Mouse (Mus musculus) WW6 (cell line): ENCODE measurements at regions not wholly inside any gene's neighbourhood (a gene's known extent, or its start where the extent isn't known, plus 50 kb on each side); places are given as distances from the start of the nearest gene placed in this dataset.
A peak's percentile ranks its signal among the peaks of the same experiment; 100 is the strongest.
"Not testable (repeated sequence)": the region's sequence is repeated elsewhere in the genome, so short reads cannot be mapped to it uniquely, and the experiment has no call there.

Experiments used
- DNase-seq: peaks from one replicate; pipeline ENCODE4 v3.0.0-alpha.2; 2013; ENCODE audit warnings: low read depth, low spot score

DNA sequence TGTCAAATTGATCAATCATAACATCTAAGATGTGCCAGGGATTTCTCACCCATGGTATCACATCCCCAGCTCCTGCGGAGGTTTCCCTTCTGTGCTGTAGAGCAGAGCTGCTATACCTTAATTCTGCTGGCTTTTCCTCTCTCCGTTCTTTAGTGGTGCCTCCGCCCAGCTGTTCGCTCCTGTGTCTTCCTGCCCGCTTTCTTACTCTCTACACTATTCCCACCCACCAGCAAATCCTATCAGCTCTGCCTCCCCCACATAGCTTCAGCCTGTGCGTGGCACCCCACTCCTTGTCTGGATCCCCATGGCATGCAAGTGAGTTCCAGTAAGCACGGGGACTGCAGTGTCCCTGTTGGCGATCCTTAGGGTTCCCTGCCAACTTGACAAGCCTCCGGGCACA, 204.0 kb upstream of the Hs6st1 start:
- no peak for DNase-seq

DNA sequence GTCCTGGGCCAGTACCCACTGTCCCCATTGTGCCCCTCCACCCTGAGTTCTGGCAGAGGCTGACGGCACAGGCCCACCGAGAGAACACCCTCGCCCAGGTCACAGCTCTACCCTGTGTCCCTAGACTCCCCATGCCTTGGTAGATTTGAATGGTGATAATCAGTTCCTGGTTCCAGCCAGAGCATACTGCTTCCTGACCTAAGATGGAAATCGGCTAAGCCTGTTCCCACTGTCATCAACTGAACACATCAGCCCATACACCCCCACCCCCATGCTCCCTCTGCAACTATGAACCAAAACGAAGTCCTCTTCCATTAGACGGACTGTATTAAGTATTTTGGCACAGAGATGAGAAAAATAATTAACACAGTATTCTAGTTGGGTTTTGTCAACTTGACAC, 202.9 kb upstream of the Hs6st1 start:
- no peak for DNase-seq

DNA sequence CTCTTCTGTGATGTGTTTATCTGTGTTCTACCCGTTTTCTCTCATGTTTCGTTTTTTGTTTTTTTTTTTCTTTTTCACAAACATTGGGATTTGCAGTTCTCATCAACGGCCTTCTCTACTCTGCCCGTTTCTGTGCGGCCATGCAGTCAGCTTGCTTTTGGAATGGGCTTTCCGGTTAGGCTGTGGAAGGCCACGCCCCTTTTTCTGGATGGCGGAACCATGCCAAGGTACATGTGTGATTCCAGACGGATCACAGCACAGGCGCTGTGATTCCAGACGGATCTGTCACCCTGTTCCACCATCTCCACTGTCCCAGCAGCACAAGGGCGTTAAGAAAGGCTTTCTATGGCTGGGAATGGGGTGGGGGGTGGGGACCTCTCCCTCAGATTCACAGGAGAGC, 201.6 kb upstream of the Hs6st1 start:
- no peak for DNase-seq

DNA sequence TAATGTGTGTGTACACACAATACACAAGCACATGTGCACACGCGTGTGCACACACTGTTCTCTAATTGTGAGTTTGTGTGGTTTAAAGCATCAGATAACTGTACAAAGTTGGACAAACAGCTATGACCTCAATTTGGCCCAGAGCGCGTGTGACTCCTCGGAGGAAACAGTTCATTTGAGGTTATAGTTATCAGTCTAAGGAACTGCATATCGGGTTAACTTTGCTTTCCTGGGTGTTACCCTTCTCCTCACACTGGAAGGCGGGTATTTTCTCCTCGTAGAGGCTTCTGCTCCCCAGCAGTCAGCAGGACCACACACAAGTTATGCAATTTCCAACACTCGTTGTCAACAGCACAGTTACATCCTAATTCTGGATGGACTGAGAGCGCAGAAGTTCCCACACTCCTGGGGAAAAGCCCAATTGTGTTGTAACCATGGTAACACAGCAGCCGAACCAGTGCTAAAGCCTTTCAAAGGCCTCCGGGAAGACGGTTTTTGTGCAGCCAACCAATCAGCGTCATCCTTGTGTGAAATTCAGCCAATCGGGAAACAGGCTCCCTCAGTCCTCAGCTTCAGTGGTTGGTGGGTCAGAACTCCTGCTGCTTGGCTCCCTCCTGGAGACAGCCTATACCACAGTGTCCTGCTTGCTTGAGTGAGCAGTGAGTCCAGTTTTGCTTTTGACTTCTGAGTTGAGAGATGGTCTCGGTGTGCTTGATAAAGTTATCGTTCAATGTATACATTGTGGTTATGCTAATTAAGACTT, 198.6 kb upstream of the Hs6st1 start:
- peak; percentile 70 for DNase-seq

DNA sequence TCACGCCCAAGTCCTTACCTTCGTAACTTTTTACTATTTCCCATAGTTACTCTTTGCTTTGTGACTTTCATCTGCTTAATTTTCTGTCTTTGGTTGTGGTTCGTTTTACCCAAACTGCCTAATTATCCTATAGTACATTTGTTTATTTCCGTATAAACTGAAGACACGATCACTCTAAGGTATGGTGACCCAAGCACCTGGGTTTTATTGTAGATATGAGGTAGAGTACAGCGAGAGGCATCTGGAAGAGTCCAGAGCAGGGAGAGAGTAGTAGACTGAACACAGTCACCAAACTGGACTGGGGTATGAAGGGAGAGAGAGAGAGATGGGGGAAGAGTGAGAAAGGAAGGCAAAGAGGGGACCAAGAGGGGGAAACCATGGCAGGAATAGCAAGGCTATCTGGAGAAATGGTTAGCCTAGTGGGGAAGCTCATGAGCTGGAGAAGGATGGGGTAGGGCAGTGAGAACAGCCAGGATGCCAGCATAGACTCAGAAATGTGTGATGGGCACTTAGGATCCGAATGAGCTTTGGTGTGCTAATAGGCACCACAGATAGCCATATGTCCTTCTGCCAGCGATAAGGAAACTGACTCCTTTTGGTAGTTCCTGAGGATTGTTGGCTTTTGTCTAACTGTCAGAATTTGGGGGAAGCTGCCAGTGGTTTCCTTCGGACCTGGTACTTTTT, 197.9 kb upstream of the Hs6st1 start:
- DNase-seq, result no peak

DNA sequence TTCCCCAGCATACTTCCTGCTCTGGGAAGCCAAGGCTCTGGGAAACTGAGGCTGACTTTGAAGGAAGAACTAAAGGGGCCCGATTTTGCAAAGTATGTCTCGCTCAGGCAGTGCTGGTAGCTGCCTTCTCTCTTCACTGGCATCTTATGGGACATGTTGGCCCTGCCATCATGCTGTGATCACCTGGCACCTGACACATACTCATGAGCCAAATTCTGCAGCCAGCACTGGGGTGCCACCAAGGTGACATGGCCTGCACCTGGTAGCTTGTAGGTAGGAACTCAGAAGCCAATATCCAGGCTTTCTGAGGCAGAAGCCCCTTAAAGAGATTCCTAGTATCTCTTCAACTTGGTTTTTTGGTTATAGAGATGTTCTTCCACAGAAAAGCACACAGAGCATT, 195.2 kb upstream of the Hs6st1 start:
- DNase-seq, result no peak

DNA sequence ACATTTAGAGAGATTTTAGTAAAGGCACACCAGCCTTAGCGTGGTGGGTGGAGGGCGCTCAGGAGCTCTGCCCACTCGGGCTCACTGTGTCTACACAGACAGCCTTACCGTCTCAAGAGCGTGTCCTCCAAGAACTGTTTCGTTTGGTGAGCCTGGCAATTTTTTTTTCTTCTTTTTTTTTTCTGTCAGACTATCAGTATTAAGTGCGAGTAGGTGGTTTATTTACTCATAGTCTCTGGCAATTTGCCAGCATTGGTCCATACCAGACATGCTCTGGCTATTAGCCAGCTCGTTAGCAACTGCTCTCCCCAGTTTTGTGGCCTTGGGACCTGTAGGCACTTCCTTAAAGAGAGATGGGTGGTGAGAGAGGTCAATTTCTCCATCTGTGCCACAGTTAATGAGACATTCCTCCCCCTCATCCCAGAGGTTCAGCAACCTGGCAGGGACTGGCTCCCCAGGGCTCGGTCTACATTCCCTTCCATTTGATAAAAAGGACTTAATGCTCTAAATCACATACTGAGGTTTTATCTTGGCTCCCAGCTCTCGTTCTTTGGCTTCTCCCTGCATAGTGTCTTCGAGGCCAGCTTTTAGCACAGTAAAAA, 192.9 kb upstream of the Hs6st1 start:
- no peak for DNase-seq

DNA sequence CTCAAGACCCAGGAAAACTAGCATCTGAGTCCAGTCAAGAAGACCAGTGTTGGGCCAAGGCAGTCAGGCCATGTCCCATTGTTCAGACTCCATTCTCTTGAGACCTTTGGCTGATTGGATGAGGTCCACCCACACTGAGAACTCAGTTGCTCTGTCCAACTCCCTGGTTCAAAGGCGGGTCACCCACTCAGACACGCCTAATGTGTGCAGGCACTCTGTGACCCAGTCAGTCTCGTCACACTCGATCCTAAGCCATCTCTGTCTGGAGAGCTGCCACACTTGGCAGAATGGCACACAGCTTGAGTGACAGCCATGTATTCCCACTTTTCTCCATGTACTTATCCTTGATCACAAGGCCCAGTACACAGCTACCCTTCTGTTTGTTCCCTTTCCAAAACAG, 189.8 kb upstream of the Hs6st1 start:
- no peak for DNase-seq

DNA sequence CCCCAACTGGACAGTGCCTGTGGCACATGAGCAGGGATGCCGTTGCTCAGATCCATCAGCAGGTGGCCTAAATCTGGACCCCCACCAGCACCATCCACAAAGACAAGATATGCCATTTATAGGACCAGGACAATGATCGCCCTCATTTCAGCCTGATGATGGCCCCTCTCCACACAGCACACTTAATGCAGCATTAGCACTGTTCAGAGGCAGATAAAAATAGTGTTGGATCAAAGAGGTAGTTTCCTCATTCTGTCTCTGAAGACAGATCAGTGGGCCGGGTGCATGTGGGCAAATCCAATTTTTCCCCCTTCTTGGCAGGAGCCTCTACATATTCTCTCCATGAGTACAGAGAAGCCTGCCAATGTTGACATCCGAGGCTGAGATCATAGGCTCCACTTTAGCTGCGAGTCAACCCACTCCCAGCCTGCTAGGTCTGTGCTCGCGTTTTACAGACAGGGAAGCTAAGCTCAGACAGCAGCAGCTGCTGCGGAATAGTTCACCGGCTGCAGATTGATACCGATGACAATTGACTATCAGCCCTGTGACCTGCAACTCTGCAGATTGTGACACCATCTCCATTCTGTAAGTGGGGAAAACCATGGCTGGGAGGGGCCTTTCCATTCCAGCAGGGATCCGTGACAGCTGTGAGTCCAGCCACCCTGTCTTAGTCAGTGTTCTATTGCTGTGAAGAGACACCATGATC, 188.7 kb upstream of the Hs6st1 start:
- no peak for DNase-seq

DNA sequence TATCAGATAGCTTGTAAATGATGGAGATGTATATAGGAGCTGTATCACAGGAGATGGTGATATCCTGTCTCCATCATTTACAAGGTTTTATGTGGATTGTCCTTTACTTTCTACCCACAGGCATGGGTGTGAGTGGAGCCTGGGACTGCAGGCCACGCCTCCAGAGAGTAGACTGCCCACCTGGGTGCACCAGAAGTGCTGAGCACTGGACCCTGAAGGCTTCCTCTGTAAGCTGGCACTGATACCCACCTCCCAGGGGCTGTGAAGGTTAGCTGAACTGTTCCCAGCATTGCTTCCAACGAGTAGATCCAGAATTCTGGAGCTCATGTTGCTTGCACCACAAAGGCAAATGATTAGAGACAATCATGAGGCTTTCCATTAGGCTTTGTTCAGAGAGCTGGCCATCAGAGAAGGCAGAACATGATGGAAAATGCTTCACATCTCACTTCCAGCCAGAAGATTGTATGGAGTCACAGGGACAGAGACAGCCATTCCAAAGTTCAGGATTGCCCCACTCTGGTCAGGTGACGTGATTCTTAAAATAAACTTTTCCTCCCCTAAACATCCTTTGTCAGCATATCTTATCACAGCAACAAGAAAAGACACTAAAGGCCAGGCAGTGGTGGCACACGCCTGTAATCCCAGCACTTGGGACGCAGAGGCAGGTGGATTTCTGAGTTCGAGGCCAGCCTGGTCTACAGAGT, 187.5 kb upstream of the Hs6st1 start:
- no peak for DNase-seq

DNA sequence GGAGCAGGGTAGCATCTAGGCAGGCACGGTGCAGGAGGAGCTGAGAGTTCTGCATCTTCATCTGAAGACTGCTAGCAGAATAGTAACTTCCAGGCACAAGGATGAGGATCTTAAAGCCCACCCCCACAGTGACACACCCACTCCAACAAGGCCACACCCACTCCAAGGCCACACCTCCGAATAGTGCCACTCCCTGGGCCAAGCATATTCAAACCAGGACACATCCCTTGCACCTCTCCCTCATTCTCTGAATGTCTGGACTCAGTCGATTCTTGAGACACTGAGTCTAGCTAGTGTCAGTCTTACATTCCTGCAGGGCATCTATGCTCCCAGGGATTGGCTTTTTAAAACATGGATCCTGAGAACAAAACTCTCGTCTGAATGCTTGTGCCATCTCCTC, 186.7 kb upstream of the Hs6st1 start:
- no peak for DNase-seq

DNA sequence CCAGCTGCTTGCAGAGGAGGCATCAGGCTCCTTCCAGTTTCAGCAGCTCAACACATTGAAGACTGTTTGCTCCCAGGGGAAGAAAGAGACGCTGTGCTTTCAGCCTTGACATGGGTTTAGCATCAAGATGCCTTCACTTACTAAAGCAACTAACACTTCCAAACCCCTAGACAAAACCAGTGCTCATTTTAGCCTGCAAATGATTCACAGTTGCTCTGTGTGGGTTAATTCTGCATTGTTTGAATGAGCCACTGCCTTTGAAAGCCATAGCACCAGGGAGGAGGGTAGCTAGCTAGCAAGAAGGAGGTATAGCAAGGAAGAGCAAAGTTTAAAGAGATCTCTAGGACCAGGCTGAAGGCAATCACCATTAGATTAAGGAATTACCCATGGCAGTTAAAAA, 186.1 kb upstream of the Hs6st1 start:
- DNase-seq, result no peak

DNA sequence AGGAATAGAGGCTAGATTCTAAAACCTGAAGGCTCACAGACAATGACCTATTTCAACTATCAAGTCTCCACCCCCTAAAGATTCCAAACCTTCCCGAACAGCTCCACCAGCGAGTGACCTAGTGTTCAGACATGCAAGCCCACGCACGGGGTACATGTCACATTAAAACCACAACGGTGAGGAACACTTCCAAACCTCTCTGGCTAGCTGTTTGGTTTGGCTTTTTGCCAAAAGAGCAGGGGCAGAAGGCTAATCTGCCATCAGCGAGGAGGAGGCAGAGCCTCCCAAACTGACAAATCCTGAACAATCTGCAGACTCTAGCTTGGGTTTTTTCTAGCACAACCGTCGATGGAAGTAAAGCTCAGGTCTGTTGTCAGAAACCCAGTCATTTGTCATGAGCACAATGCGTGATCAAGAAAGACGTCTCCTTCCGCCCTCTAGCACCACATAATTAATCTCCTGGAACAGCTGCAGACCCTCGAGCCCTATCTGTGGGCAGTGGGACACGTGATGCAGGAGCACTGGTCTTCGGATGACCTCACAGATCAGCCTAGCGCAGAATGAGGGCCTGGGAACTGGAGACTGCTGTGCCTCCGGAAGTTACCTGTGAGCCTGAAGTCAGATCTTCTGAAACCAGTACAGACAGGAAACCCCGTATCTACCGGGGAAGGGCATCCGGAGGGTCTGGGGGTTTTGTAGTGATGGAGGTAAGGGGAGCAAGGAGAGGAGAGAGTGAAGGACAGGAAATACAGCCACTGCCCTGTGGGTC, 178.3 kb upstream of the Hs6st1 start:
- no peak for DNase-seq

DNA sequence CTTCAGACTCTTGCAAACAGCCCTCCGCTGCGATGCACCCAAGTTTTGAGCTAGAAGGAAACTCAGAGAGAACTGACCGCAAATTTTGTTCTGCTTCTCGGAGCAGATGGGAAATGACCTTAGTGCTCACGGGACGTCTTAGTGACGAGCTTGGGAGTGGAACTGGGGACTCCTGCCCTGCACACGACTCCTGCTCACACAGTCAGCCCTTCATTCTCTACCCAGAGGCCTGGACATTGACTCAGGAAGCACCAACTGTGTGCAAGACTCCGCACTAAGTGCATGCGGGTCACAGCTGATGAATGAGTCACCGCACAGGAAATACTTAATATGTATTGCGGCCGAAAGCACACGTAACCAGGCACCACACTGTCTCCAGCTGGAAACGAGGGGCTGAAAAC, 177.7 kb upstream of the Hs6st1 start:
- DNase-seq, result no peak

DNA sequence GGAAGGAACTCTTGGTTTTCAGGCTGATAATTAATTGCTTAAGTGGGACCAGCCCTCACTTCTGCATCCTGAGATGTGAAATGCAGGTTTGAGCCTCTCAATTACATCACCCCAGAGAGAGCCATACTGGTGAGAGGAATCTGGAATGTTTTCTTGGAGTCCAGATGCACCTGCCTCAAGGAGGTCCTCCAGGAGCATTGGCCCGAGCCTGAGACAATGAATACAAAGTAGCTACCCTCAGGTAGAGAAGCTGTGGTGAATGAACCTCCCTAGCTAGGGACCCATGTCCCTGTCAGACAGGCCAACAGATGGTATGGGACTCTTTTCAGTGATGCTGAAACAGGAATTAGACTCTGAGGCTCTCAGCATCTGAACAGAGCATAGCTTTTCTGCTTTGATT, 168.7 kb upstream of the Hs6st1 start:
- no peak for DNase-seq

DNA sequence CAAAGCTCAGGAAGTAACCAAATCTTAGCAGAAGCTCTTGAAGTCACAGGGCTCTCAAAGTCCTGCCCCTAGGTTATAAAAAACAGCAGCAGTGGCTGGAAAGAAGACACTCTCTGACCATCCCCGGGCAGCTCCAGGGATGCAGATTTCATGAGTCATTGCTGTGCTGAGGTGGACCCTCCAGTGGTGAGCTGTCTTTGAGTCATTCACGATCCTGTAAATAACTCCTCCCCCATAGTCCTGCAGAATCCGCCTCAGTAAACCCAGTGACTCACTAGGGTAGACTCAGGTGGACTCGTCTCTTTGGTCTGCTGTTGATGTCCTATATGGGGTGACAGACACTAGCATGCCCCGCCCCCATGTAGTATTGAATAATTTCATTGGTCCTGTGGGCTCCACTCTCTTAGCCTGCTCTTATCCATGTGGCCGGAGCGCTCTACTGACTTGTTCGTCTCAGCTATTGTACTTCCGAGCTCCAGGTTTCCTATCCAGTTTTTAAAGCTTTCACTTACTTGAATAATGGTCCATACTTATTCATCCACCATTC, 164.1 kb upstream of the Hs6st1 start:
- DNase-seq, result no peak

DNA sequence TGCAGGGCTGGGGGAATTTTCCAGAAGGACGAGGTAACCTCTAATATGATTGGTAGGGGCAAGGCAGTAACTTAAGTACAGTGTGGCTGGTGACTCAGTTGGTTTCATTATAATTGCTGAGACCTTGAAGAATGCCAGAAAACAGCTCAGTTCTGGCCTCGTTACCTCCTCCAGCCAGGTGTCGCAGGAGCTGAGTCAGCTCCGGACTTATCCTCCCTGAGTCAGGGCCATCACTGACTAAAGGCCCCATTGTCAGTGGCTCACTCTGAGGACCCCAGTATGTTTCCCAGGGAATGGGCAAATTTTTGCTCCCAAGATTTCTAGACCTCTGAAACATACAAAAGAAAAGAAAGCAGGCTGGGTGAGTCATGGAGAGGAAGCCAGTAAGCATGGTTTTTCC, 154.6 kb upstream of the Hs6st1 start:
- DNase-seq, result no peak

DNA sequence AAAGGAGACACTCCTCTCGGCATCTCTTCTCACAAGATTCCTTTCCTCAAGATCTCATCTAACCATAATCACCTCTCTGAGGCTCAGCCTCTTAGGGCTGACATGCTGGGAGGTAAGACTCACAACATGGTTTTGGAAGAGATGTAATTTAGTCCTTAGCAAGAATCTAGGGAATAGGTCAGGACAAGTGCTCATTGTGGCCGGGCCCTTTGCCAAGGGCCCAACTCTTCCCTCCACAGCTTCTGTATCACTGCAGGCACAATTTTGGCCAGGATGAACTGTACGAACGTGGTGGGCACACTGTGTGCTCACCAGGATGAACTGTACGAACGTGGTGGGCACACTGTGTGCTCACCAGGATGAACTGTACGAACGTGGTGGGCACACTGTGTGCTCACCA, 154.0 kb upstream of the Hs6st1 start:
- DNase-seq, result not testable (repeated sequence)

DNA sequence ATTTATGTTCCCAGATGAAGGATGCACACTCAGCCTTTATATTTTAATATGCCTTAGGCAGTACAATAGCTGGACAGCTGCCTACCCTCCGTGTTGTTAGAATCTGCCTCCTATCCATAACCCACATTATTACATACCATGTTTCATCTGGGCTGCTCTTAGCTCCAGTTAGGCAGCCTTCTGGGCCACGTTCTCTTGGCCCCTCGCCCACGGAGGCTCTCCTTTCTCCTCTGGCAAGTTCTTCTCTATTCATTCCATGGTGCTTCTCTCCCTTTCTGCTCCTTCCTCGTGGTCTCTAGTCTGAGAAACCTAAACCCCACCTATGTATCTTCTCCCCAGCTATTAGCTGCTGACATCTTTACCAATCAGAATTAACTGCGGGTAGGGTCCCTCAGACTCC, 152.7 kb upstream of the Hs6st1 start:
- DNase-seq, result no peak

DNA sequence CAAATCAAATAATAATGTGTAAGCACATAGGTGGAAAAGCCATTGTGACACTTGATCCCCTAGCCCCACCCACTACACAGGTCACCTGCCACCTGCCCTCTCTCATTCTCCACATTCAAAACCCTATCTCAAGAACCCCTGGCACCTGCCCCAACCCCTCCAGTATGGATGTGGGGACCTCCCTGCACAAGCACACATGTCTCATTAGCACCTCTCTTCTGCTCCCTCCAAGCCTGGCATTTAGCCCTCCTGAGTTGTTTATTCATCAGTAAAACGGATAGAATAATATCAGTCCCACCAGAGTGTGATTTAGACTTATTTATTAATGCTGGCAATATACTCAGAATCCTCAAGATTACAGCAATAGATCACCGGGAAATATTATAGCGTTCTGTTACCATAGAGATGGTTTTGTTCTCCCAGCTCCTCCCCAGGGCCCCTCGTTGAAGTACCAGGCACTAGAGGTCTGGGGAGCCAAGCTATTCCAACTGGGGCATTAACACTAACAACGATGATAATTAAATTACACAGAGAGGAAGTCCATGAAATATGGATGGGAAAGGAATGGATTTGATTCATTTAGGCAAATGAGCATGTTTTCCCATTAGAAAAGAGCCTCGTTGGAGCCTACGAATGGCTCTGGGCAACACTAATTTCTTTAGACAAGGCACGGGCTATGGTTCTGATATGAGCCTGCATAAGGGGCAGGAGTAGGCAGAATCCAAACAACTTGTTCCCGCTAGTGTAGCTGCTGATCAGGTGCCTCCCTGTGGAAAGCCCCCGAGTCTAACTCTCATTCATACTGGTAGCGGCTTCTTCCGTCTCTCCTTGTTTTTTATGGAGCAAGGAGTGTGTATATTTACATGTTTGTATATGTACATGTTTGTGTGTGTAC, 148.1 kb upstream of the Hs6st1 start:
- no peak for DNase-seq
